Mouse (Mus musculus) cerebellum, postnatal 36 days (tissue): ENCODE measurements around the gene Spef2.
"Not testable (repeated sequence)": the region's sequence is repeated elsewhere in the genome, so short reads cannot be mapped to it uniquely, and the experiment has no call there.

Experiments used
- DNase-seq, 2 experiments: peaks; one replicate each; pipeline ENCODE4 v3.0.0; 2021 to 2022; ENCODE audit warnings: mixed read lengths in 2 of 2

The Spef2 gene

DNA sequence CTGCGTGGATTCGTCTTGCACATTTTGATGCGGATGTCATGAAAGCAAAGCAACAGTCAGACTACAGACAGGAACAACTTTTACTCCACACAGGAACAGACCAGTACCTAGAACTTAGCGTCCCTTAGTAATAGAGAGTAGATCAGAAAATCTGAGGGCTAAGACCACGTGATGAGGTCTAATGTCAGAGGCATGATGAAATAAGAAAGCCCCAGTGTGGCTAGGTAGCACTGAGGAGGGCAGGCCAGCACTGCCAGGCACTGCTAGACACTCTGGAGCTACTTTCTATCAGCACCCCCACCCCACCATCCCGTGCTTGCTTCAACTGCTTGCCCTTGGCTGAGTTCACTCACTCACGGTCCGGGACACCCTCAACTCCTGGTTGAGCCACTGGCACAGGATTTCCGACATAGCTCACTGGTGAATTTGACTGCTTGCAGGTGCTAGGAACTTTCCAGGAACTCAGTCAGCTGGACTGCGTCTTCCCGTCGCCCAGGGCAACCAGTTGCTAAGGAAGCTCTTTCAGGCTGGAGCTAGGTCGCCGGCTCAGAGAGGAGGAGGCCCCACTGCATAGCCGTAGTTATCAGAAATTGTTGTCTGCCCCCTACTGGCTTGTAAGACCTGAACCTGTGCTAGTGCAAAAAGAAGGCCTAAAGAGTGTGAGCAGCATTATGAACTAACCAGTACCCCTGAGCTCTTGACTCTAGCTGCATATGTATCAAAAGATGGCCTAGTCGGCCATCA, at the start of gene Spef2:
Spef2 (minus strand) TSS at position 510 of the 744 bp plus-strand sequence.
- DNase-seq = peak; percentile 13 to 15

DNA sequence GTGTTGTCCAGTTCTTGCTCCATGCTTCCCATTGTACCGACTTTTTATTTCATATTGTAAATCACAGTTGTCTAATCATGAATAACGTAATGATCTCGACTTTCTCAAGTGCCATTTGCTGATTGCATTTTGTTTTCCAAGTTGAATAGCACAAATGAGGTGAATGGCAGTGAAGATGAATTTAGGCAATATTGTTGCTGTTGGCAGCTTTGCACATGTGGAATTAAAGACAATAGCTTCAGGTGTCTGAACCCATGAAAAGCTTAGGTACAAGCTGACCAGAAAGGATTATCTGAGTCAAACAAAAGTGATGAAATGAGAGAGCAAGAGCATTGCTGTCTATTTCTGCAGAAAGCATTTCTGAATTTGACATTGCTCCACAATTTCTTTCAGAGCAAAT, 45.5 kb upstream of the Spef2 start:
- DNase-seq = no peak

DNA sequence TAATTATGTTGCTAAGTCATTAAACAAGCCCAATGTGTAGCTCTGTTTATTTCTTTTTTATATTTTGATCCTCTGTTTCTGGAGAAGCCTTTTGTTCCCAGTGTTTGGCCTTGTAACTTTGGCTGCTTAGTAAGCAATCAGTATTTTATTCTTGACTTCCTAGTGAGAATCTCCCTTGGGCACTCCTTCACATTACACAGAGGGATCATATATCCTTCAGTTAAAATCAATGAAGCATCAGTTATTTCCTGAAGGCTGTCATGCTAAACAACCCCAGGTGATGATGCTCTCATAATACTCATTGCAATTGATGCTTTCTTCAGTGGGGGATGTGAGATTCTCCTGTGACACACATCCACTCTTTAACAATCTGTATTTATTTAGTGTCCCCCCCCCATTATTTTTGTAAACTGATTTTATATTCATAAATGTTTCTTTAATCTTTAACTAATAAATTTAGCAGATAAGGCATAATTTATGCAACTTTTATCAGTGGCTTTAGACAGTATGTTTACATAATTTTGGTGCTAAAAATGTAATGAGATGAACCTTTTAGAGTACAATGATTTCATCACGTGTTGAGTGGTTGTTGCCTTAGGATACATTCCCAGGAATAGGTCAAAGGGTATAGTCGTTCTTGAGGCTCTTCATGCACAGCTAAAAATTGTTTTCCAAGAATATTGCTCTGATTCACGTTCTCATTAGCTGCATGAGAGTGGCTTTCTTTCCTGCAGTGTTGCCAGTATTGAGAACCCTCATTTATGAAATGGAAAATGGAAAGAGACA, 39.8 kb upstream of the Spef2 start:
- DNase-seq = no peak

DNA sequence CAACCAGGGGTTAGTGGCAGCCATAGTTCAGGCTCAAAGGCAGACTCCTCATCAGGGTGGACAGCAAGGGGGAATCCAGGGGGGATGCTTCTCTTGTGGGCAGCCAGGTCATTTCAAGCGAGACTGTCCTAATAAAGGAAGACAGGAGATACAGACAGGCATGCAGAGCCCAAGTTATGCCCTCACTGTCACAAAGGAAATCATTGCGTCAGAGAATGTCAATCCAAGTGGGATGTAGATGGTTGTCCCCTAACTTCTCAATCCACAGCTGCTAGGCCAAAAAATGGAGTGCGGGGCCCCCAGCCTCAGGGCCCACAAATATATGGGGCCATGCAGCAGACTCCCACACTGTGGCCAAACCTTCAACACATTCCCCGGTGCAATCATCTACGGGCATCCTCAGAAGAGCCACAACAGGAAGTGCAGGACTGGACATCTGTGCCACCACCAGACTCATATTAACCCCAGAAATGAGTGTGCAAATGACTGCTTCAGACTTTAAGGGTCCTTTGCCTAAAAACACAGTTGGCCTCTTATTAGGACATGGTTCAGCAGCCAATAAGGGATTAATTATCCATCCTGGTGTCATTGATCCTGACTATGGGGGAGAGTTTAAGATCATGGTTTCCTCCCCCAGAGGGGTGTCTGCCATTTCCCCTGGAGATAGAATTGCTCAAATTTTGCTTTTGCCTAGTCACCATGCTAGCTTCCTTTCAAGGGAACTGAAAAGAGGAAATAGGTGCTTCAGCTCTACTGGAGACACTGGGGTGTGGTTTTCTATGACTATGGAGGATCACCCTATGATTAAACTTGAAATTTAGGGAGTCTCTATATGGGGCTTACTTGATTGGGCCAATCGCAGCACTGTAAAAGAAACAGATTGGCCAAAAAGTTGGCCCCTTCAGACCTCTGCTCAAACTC, 25.8 kb upstream of the Spef2 start:
- DNase-seq = not testable (repeated sequence)

DNA sequence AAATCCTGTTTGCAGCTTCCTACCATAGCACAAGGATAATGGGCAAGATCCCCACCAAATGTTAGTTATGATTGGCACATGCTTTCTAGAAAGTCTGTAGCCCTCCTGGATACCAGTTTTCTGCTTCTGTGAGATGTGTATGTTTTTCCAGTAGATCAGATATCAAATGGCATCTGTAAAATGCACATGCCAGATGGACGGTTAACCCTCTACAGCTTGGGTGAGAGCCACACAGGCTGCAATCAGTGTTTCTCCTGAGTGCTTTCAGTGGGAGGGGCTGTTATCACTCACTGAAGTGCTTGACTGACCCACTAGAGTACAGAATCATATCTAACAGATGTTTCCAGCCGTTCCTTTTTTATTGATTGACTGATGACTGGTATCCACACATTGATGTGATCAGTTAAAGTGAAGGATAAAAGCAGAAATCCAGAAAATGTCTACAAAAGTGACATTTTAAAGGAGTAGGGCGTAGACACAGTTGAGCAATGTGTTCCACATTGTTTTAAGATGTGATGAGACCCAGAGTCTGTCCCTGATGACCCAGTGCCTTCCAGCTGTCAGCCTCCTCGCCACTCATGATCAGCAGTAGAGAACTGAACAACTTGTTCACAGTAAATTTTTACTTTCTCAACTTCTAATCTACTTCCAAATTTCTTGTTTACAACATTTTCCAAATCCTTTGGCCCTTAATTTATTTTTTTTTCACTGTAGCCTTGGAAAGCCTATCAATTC, 19.7 kb upstream of the Spef2 start:
- no peak for DNase-seq

DNA sequence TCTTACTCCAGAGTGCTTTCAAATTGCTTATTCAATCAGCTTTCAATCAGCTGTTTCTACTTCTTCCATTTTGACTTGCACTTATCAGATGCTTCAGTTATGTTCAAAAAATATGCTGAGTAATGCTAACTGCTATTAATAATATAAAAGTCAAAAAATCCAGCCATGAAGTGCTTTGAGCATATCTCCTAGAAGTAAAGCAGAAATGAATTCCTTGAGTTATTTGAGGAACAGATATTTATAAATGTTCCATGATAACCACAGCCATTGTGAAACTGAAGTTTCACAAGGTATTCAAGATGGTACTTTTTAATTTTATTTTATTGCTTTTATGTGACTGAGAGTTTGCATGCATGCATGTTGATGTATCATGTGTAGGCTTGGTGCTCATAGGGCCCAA, 18.4 kb upstream of the Spef2 start:
- DNase-seq = no peak

DNA sequence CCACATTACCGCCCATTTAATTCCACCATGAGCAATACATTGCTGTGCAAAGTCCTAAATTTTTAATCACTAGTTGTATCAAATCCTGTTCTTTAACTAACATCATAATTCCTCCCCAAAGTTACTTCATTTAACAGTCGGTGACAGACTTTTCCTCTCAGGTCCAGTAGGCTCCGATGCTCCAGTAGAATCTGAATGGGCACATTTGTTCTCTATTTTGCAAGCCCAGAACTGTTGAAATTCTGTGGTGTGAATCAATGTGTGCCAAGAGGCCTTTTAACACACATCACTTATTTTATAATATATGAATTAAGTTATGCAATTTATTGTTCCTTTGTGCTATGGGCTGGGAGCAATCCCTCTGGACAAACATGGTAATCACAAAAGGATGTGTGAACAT, 2.3 kb upstream of the Spef2 start:
- no peak for DNase-seq

DNA sequence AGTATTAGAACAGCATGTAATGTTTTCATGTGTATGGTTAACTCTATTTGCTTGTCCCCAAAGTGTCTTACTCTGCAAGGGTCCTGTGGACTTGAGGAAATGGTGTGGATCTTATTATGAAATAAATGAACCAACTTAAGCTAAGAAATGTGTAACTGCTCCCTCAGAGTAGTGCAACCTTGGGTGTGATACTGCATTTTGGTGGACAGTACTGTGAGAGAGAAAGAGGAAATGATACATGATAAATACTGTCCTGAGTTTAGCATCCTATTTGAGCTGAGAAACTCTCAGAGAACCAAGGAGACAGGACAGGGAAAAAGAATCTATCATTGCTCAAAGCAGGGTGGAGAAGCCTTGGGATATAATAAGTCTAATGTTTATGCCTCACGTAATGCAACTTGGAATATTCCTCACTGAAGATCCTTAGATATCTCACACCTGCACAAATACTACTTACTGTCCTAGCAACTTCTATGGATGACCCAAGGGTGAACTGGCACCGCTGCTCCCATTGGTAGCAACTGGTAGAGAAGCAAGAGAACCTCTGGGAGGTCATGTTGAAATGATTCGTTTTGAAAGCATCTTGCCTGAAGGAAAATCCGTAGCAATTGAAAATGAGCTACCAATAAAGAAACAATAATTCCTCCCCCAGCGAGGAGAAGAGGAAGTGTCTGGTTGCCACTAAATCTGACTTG, 1.1 kb downstream of the Spef2 start:
- no peak for DNase-seq

DNA sequence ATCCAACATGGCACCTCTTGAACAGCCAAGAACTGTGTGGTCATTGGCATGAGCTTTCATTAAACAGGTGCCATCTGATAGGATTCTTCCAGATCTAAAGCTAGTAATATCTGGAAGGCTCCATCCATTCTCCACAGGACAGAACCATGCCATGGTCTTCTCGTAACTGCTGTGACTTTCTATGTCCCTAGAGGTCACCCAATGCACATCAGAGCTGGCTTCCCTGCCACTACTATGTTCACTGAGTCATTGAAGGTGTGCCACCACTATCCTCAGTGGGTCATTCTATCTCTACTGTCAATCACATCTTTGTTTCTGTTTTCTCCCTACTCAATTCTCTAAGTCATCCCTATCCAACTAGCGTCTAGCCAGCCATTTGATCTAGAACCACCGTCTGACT, 6.5 kb downstream of the Spef2 start:
- no peak for DNase-seq

DNA sequence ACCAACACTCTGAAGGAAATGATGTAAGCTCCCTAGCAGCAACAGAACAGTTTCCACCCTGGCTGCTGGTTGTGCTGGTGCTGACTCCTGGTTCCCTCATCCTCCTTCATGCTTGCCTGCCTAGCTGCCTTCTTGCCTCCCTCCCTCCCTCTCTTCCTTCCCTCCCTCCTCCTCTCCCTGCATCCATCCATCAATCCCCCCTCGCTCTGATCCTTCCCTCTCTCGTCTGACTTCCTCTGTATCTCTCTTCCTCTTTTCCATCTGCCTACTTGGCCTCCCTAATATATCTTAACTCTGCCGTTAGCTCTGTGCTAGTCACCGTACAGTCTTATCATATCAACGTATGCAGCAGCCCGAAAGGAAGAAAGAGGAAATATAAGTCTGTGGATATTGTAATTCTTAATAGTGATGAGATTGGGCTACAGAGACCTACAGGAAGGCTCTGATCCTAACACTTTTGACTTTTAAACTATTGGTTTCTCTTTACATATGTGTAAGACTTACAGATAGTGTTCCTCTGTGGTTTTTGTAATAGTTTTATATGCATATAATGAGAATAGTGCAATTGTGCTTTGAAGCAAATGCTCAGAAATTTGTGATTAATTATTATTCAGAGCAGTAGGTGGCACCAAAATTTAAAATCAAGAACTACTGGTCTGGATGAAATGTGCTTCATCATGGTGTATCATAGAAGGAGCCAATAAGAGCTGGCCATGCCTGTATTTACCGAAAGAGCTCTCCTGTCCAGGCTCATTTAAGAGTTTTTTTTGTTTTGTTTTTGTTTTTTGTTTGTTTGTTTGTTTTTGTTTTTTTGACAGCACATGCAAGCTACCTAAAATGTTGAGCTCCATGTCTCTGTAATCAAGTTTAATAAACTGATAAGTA, 33.9 kb downstream of the Spef2 start:
- DNase-seq = no peak

DNA sequence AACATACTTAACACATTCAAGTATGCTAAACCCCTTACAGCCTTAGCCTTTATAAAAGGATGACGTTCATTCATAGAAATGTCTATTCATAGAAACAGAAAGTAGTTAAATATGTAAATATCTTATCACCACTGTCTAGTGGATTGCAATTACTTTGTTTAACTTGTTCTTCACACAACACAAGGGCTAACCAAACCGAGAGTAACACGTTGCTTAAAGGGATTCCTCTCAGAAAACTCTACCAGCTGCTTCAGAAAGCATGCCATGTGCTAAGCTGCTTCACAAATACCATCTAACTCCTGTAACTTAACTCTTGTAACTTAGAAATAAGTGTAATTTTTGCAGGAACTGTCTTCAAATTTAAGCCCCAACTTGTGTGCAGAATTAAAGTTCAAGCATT, 35.0 kb downstream of the Spef2 start:
- DNase-seq = no peak

DNA sequence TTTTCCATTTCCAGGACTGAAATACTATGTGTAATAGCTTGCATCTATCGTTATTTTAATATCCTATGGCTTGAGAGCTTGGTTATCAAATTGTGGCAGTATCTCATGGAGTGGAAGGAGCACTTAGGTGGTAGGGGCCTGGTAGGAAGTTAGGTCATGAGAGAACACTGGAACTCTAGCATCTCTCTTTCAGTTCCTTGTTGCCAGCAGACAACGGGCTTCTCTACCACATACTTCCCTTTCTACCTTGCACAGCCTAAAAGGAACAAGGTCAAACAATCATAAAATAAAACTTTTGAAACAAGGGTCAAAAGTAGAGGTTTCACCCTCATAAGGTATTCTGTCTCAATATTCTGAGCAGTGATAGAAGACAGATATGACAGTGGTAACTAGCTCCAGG, 38.3 kb downstream of the Spef2 start:
- DNase-seq = no peak

DNA sequence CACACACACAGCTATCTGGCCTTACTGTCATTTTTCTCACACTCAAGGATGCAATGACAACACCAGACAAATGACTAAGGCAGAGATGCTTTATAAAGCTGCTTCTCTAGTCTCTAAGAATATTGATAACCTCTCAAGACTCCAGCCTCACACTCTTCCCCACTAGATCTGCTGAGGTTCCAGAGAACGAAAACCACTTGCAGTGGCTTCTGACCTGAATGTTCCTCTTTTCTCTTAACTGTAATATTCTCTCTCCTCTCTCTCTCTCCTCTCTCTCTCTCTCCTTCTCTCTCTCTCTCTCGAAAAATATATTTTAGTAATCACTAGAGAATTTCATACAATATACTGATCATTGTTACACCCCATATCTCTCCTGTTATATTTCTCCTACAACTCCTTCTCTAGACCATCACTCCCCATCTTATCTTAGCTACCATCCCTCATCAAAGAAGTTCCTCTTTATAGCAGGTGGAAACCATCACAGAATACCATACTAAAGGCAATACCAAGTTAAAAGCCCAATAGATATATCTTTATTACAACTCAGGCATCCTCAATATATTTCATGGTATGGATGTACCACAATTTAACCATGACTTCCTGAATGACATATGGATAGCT, 42.7 kb downstream of the Spef2 start:
- DNase-seq = no peak

DNA sequence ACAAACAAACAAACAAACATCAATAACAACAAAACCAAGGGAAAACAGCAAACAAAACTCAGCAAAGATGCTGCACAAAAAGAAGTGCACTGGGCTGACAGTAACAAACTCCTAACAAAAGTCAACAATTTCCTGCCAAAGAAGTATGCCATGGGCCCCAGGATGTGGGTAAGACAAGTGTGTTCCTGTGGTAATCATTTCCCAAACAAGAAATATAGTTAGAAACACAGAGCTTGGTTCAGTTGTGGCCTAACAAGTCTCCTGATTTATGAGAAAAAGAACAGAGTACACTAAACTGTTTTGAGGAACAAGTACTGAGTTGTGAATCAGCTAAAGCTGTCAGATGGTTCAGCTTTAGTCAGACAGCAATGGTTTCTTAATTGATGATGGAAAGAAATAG, 46.8 kb downstream of the Spef2 start:
- no peak for DNase-seq

DNA sequence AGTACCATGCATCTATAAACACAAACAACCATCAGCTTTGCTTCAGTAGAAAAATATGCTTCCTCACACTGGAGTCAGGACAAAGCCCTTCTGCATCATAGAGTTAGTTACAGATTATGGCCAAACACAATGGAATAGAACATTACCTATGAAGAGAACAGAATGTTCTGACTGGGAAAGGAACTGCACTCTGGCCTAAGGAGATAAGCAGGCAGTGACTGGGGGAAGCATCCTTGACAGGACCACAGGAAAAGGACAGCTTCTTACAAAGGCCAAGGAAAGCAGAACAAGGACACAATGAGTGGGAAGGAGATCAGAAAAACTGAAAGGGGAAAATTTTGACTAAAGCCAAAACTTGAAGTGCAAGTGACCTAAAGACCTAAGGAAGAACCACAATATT, 56.9 kb downstream of the Spef2 start:
- DNase-seq = no peak

DNA sequence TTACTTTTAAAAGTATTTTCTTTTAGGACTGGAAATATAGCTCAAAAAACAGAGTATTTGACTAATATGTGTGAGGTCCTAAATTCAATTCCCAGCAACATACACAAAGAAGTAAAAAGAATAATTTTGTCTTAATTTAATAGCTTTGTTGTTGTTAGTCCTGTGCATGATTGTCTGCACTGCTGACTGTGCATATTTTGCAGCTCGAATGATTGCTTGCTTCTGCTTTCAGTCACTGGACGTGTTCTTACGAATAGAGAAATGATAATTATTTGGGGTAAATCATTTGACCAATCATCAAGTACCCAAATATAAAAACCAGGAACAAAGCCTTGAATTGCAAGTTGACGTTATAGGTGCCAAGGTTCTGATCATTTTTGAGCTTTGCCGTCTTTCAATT, 57.8 kb downstream of the Spef2 start:
- DNase-seq = no peak

DNA sequence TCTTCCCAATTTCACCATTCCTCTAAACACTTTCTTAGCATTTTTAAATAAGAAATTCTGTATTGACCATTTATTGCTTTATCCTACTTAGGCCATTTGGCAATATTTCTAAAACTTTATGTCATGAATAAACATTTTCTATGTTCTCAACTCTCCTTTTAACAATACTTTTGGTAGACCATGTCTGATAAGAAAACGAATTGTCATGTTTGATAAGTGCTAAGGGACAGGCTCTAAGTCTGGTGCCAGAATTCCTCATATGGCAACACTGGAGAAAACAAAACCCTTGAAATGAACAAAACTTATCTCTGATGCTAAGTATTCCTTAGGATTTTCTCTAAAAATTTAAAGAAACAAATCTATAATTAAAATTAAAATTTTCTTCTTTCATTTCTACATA, 58.2 kb downstream of the Spef2 start:
- DNase-seq = no peak

DNA sequence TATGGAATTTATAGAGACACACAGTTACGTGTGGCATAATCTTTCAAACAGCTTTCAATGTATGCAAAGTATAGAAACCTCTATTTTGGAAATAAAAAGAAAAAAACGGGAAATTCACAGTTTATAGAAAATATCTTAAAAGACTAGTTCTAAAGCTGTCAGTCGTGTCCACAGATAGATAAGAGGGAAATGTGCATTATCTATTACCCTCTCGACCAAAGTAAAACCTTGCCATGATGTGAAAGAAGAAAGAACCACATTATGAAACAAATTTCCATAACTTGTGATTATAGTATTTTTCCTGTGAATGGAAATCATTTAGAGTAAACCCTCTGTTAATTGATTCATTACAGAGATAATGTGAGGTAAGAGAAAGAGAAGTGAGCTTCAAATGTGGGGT, 65.2 kb downstream of the Spef2 start:
- DNase-seq = no peak

DNA sequence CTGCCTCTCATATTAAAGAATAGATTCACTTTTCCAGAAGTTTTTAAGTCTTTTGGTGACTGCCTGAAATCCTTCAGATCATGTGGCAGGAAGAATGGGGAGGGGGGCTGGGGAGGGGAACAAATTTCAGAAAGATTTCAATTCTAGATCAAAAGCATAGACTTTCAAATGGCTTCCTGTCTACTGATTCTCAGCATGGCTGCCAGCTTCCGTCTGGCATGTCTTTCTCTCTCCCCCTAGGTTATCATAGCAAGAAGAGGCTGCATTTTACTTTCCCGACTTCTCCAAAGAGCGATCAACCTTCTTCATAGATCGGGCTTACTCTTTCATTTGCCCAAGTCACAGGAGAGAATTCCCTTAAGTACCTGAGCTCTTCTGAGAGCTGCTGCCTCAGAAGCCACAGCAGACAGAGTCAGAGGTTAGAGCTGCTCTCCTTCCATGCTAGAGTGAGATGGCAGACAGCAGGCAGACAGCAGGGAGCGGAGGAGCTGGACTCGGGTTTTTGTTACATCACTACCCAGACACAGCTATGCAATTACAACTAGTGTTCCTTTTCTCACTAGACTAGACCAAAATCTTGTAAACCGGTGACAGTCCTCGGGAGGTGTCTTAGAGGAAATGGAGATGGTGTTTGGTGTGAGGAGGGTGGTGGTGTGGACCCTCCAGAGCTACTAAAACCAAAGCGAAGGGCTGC, 71.2 kb downstream of the Spef2 start:
- no peak for DNase-seq

DNA sequence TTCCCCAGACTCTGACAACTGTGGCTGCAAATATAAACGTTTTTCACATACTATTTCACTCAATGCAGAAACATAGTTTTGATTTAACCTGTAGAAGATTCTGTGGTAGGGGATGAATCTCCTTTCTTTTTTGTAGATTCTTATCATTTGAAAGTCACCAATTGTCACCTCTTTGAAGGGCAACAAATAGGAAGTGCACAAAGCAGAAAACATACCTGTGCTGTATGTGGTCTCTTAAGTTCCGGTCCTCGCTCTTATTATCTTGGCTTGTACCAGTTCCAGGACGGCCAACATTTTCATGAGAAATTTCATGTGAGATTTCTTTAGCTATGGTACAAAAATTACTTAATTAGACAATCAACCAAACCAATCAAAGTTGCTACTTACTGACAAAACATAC, 80.1 kb downstream of the Spef2 start:
- no peak for DNase-seq
